Mouse (Mus musculus): ENCODE data around the gene Cad.

Cad gene

DNA sequence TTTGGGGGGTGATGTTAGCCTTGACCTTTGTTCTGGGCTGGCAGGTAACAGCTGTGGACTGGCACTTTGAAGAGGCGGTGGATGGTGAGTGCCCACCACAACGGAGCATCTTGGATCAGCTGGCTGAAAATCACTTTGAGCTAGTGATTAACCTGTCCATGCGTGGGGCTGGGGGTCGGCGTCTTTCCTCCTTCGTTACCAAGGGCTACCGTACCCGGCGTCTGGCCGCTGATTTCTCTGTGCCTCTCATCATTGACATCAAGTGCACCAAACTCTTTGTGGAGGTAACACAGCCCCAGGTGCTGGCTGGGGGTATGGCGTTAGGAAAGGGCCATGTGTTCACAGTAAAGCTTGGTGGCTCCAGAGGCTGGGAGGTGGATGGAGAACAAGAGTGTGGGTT lies 17.2 kb downstream of the Cad start:
- no peak for DNase-seq

- no peak for DNase-seq
Measured at GRCm38 (mm10) chr5:31073176-31073575, 18.6 kb downstream of the Cad start.

DNA sequence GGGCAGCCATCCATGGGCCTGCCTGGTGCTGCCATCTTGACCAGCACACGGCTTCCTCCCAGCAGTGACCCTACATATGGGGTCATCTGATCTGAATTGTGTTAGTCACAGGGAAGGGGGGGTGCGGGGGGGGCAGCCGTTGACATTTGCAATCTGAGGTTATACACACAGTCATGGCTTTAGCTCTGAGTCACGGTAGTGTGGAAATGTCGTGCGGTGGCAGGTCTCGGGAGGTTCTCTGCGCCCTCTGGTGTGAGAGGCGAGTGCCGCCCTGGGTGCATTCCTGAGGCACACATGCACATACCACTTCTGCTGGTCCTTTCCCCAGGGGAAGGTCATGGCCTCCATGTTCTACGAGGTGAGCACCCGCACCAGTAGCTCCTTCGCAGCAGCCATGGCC lies 21.8 kb downstream of the Cad start:
- no peak for DNase-seq

GRCm38 (mm10) chr5:31080059-31080794 lies 25.6 kb downstream of the Cad start:
- peak; percentile 26 to 39 for DNase-seq

- no peak for DNase-seq
Measured at GRCm38 (mm10) chr5:31080795-31081164, 26.2 kb downstream of the Cad start.

DNA sequence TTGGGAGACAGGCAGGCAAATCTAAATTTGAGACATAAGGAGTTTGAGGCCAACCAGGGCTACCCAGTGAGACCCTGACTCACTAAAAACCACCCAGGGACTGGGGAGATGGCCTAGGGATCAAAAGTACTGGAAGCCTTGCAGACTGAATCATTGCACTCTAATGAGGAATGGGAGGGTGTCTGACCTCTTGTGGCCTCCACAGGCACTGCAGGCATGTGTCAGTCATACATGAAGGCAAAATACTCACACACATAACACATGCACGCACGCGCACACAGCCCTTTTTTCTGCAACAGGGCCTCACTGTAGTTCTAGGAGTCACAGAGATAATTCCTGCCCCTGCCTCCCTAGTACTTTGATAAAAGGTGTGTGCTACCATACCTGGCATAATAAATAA lies 26.8 kb downstream of the Cad start:
- DNase-seq, result peak in 1 of 2 experiments; percentile 25

- DNase-seq, result peak; percentile 47 to 59
Measured at GRCm38 (mm10) chr5:31082355-31082754, 27.8 kb downstream of the Cad start.

- DNase-seq, result peak; percentile 25 to 30
Measured at GRCm38 (mm10) chr5:31082935-31083625, 28.5 kb downstream of the Cad start.

- DNase-seq, result no peak
Measured at GRCm38 (mm10) chr5:31083949-31084348, 29.4 kb downstream of the Cad start.

GRCm38 (mm10) chr5:31086606-31087005 lies 32.0 kb downstream of the Cad start:
- no peak for DNase-seq

GRCm38 (mm10) chr5:31087131-31087530 lies 32.6 kb downstream of the Cad start:
- DNase-seq, result no peak

- DNase-seq, result no peak
Measured at GRCm38 (mm10) chr5:31092231-31092975, 37.8 kb downstream of the Cad start.

GRCm38 (mm10) chr5:31093151-31094041 lies 38.8 kb downstream of the Cad start:
- DNase-seq, result peak; percentile 39 to 45

- DNase-seq, result no peak
Measured at GRCm38 (mm10) chr5:31094100-31094798, 39.7 kb downstream of the Cad start.

GRCm38 (mm10) chr5:31094799-31095691 lies 40.5 kb downstream of the Cad start:
- DNase-seq, result peak; percentile 74 to 80

DNA sequence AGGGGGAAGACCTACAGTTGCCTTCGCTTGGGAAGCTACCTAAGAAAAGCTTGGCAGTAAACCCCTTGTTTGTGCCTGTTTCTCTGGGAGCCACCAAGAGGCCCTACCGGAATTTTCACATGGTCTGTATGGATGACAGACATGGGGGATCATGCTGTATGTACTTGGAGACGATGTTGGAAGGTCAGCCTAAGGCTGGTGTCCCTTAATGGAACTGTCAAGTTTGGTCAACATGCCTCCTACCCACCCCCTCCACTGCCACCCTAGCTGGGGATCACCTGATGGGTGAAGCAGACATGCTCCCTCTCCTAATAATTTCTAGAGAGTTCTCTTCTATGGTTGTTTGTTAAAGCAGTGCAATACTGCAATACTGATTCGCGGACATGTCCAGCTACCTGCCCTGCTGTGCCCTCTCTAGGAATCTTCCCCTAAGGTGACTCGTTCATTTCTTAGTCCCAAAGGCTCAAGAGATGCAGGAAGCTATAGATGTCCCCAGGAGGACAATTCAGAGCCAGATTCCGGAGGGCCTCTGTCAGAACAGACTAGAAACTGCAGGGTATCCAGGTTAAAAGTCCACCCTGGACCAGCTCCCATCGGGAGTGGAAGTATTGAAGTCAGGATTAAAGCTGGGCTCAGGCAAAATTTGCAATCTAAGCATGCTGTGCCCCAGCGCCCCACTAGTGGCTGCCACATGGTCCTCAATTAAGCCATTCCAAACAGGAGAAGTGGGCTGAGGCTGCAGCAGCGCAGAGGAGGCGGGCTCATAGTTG lies 41.3 kb downstream of the Cad start:
- DNase-seq, result no peak

DNA sequence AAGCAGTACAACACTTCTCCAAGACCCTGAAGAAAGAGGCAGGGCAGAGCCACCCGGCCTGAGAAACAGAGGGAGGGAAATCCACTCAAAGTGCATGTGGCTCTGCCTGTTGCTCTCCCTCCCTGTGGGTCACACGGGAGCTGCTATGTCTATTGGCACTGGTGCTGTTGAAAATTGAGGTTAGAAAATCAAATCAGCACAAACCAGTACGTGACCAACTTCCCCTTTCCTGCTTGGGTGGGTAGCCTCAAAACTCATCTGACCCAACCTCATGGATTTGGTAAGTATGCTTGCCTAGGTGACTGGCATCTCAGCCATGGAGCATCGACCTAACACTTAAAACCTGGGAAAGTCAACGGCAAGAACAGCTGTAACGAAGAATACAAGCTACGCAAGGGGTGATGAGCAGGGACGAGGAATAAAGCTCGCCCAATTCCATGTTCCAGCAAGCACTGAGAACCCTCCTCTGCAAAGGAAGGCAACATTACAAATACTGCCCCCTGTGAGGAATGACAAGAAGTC lies 51.3 kb downstream of the Cad start, which contains the start of gene Dnajc5g:
TSS of gene Dnajc5g (plus strand) at position 472 of the 522 bp plus-strand sequence.
- no peak for DNase-seq

DNA sequence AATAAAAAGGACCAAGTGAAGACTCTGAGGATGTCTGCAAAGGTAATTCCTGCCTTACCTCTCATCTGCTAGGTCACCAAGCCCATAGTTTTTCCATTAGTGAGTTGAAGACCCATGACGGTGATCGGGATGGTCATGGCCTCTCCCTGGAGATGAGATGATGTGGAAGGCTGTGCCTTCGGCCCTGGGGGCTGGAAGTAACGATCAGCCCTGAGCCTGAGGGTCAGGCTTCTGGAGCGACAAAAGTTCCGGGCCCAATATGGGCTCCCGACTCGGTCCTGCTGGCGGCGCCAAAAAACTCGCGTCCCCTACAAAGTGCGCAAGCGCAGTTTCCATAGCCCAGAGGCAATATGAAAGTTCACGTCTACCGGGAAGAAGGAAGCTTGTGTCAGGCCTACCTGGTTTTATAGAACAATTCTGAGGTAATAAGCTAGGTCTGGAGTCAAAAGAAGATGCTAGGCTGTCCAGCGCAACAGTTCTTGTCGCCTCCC lies 53.5 kb downstream of the Cad start, which contains the start of gene Slc30a3:
TSS of gene Slc30a3 (minus strand) at position 238 of the 491 bp plus-strand sequence.
- DNase-seq, result no peak

- DNase-seq, result no peak
Measured at GRCm38 (mm10) chr5:31110781-31111180, 56.2 kb downstream of the Cad start.
